Mouse (Mus musculus) forebrain, embryonic 10.5 days (tissue): ENCODE results near the gene Mettl5. TPM values are rescaled to one million over a fixed set of nuclear protein-coding genes. Genes with fewer than 3 reads are reported as not detected.
"Not testable (repeated sequence)": the region's sequence is repeated elsewhere in the genome, so short reads cannot be mapped to it uniquely, and the experiment has no call there.

Source experiments
- DNase-seq: peaks from one replicate; pipeline ENCODE4 v3.0.0-alpha.2; 2017; ENCODE audit warnings: low spot score; ENCODE audit errors: extremely low spot score
- H3K27ac ChIP-seq: fragments of 300-500 bp; sonication (generic); 2 replicates; pipeline ENCODE4 v1.5.1; 2016; ENCODE audit warnings: mild to moderate bottlenecking
- H3K27me3 ChIP-seq: fragments of 300-500 bp; sonication (generic); 2 replicates; pipeline ENCODE4 v1.6.1; 2016; ENCODE audit warnings: mild to moderate bottlenecking; ENCODE audit not compliant: poor library complexity, severe bottlenecking
- H3K36me3 ChIP-seq: fragments of 300-500 bp; sonication (generic); replicated peaks from 2 replicates; pipeline ENCODE4 v1.6.1; 2016; ENCODE audit warnings: mild to moderate bottlenecking, moderate library complexity
- H3K4me1 ChIP-seq: fragments of 300-500 bp; sonication (generic); 2 replicates; pipeline ENCODE4 v1.6.1; 2016
- H3K4me3 ChIP-seq: fragments of 300-500 bp; sonication (generic); 2 replicates; pipeline ENCODE4 v1.5.1; 2016; ENCODE audit warnings: mild to moderate bottlenecking, moderate library complexity
- H3K9me3 ChIP-seq: fragments of 300-500 bp; sonication (generic); 2 replicates; pipeline ENCODE4 v1.6.1; 2016; ENCODE audit warnings: mild to moderate bottlenecking, moderate library complexity
- WGBS: fragments of 180-500 bp; shearing (Covaris S2); methylation state at CpG from one replicate; pipeline ENCODE4 v1.1.7; 2016; 5-methylcytosine and 5-hydroxymethylcytosine counted together
- polyA plus RNA-seq: library from polyadenylated mRNA; unstranded; fragments of >200 nt; fragmentation: Nextera tagmentation; extraction: Ambion mirVana; gene quantifications from 2 replicates; pipeline ENCODE4 v1.2.1, GENCODE M21; 2016

The Mettl5 gene
- polyA plus RNA-seq, result 44.4 and 48.0 TPM in 2 replicates

DNA sequence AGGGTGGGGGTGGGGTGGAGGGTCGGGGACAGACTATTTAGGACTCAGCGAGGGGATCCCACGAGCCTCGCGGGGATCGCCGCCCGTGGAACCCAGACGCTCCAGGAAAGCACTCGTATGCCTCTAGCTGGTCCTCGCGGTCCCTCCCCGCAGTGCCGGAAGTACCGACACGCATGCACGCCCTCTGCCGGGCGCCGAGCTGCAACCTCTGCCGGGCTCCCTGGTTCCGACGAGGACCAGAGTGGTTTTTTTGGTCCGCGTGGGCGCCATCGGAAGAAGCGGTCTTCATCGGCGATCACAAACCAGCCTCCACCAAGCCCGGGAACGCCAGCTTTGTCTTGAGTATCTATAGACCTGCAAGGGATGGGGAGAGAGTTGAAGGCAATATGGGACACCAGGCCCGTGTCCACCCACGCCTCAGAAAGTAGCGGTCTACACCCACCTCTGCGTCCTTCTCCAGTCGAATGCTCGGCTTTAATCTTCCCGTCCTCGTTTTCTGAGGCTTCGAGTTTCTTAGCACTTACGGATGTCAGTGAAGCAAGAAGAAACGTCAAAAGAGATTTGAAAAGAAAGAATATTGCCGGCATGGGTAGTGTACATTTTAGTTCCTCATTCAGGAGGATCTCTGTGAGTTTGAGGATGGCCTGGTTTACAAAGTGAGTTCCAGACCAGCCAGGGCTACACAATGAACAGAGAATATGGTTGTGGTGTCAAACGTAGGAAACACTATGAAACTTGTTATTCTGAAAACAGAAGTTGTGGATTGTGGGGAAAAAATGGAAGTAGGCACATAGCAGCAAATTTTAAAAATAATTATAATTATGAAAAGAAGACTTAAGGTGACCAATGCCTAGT is at the start of gene Mettl5:
Gene Mettl5, minus strand, starts transcription at position 165 of the 855 bp plus-strand sequence.
- peak within 1 kb of the TSS; percentile 91 for H3K27ac ChIP-seq

DNA sequence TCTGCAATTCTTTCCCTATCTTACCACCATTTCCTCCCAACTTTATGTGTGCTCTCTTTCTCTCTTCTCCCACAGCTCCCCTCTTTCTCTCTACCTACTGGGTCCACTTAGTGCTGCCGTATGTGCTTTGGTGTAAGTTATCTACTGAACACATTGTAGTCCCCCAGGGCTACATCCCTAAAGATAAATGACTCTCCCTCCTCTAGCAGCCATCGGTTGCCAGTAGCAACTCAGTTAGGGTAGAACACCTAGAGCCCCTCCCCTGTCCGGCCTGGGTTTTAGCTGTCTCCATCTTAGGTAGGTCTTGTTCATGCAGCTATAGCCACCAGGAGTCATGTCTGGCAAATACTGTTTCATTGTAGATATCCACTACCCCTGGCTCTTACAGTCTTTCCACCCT is 39.5 kb upstream of the Mettl5 start:
- no peaks in the 10 kb centered on the region for H3K9me3 ChIP-seq
- H3K27ac ChIP-seq, result no peak overlapping the region
- H3K36me3 ChIP-seq, result peaks cover 71% of the 10 kb centered on the region
- no peak overlapping the region for H3K4me3 ChIP-seq
- no peak for DNase-seq
- H3K27me3 ChIP-seq, result no peaks in the 10 kb centered on the region
- 91% methylated on average over 3 of the region's 3 CpGs for WGBS
- H3K4me1 ChIP-seq, result no peaks in the 10 kb centered on the region

More for the DNA sequence above, at the start of gene Mettl5:
- Histone ChIP-seq H3K4me3 (peak within 1 kb of the TSS; percentile 77), H3K9me3 (no peaks in the 10 kb centered on the region), H3K27me3 (no peaks in the 10 kb centered on the region), H3K36me3 (peaks cover 7% of the 10 kb centered on the region), H3K4me1 (peaks cover 19% of the 10 kb centered on the region)
- 2% methylated on average over 45 of the region's 45 CpGs for WGBS
- peak; percentile 86 for DNase-seq

DNA sequence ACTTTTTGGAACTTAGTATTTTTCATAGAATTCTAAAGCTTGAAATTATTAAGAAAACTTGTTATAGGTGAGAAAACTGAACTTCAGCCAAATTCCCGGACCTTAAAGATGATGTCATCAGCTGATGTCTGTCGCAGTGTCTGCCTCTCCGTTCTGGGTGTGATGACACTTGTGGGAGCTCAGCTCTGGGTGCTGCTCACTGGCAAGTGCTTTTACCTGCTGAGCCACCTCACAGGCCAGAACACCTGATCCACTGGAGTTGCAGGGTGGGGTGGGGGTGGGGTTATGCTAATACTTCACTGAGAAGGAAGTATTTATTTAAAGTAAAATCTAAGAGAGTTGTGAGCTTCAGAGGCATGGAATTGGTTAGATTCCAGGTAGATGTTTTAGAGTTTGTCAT is 31.9 kb upstream of the Mettl5 start:
- no peaks in the 10 kb centered on the region for H3K9me3 ChIP-seq
- H3K4me3 ChIP-seq, result no peak overlapping the region
- peaks cover 60% of the 10 kb centered on the region for H3K36me3 ChIP-seq
- WGBS, result 93% methylated on average over 3 of the region's 3 CpGs
- DNase-seq, result no peak
- 0 out of 2 replicates have a peak, but pooled peaks cover 4% of the 10 kb centered on the region for H3K4me1 ChIP-seq
- H3K27ac ChIP-seq, result no peak overlapping the region
- H3K27me3 ChIP-seq, result no peaks in the 10 kb centered on the region

- Histone ChIP-seq H3K27me3 (no peaks in the 10 kb centered on the region), H3K4me1 (0 out of 2 replicates have a peak, but pooled peaks cover 4% of the 10 kb centered on the region), H3K4me3 (no peak overlapping the region), H3K27ac (no peak overlapping the region), H3K9me3 (0 out of 2 replicates have a peak, but pooled peaks cover 3% of the 10 kb centered on the region), H3K36me3 (peaks cover 37% of the 10 kb centered on the region)
- WGBS, result 52% methylated on average over 2 of the region's 2 CpGs
- DNase-seq, result no peak
These were observed 27.4 kb upstream of the Mettl5 start for GRCm38 (mm10) chr2:69912801-69913200.

- not testable (repeated sequence) for H3K4me1 ChIP-seq, H3K27ac ChIP-seq, DNase-seq, H3K9me3 ChIP-seq, H3K4me3 ChIP-seq, H3K27me3 ChIP-seq
- 88% methylated on average over 4 of the region's 4 CpGs for WGBS
- H3K36me3 ChIP-seq, result peaks cover 23% of the 10 kb centered on the region
These were observed 22.0 kb upstream of the Mettl5 start for GRCm38 (mm10) chr2:69907394-69907793.

- DNase-seq, result no peak
- 89% methylated on average over 3 of the region's 3 CpGs for WGBS
- 0 out of 2 replicates have a peak, but pooled peaks cover 4% of the 10 kb centered on the region for H3K9me3 ChIP-seq
- no peak overlapping the region for H3K27ac ChIP-seq
- H3K36me3 ChIP-seq, result peaks cover 32% of the 10 kb centered on the region
- no peak overlapping the region for H3K4me3 ChIP-seq
- H3K4me1 ChIP-seq, result peaks cover 11% of the 10 kb centered on the region
- H3K27me3 ChIP-seq, result no peaks in the 10 kb centered on the region
These were observed 18.1 kb upstream of the Mettl5 start for GRCm38 (mm10) chr2:69903541-69903940.

GRCm38 (mm10) chr2:69897618-69898575 is 12.5 kb upstream of the Mettl5 start:
- Histone ChIP-seq H3K4me1 (peaks cover 21% of the 10 kb centered on the region), H3K9me3 (no peaks in the 10 kb centered on the region), H3K4me3 (peak overlapping the region; percentile 97), H3K27me3 (no peaks in the 10 kb centered on the region), H3K36me3 (peaks cover 21% of the 10 kb centered on the region), H3K27ac (peak overlapping the region; percentile 98)
- peak; percentile 60 for DNase-seq
- WGBS, result under 1% methylated on average over 55 of the region's 55 CpGs

DNA sequence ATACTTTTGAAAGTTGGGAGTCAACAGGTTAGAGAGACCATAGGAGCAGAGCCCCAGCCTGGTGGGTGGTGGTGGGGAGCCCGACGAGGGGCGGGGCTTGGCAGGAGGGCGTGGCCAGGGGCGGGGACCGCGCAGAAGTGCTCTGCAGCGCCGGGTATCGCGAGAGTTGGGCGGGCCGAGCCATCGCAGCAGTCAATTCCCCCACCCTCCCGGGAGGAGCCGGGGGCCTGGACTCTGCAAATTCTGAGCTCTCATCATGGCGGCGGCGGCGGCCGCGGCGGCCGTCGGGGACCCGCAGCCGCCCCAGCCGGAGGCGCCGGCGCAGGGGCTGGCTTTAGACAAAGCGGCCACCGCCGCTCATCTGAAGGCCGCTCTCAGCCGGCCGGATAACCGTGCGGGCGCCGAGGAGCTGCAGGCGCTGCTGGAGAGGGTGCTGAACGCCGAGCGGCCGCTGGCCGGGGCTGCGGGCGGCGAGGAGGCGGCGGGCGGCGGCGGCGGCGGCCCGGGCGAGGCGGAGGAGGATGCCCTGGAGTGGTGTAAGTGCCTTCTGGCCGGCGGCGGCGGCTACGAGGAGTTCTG is 11.7 kb upstream of the Mettl5 start, which contains the start of gene Ubr3:
Gene Ubr3, plus strand, starts transcription at position 208 of the 579 bp plus-strand sequence.
- DNase-seq, result peak; percentile 96
- peak within 1 kb of the TSS; percentile 98 for H3K27ac ChIP-seq
- peaks cover 17% of the 10 kb centered on the region for H3K36me3 ChIP-seq
- H3K9me3 ChIP-seq, result no peaks in the 10 kb centered on the region
- H3K4me1 ChIP-seq, result peaks cover 21% of the 10 kb centered on the region
- H3K27me3 ChIP-seq, result no peaks in the 10 kb centered on the region
- H3K4me3 ChIP-seq, result peak within 1 kb of the TSS; percentile 97
- under 1% methylated on average over 59 of the region's 65 CpGs for WGBS

GRCm38 (mm10) chr2:69896224-69896581 is 10.8 kb upstream of the Mettl5 start:
- no peak overlapping the region for H3K27ac ChIP-seq
- H3K36me3 ChIP-seq, result peaks cover 8% of the 10 kb centered on the region
- DNase-seq, result no peak
- H3K9me3 ChIP-seq, result no peaks in the 10 kb centered on the region
- H3K27me3 ChIP-seq, result no peaks in the 10 kb centered on the region
- peaks cover 21% of the 10 kb centered on the region for H3K4me1 ChIP-seq
- WGBS, result 93% methylated on average over 4 of the region's 4 CpGs
- H3K4me3 ChIP-seq, result no peak overlapping the region

DNA sequence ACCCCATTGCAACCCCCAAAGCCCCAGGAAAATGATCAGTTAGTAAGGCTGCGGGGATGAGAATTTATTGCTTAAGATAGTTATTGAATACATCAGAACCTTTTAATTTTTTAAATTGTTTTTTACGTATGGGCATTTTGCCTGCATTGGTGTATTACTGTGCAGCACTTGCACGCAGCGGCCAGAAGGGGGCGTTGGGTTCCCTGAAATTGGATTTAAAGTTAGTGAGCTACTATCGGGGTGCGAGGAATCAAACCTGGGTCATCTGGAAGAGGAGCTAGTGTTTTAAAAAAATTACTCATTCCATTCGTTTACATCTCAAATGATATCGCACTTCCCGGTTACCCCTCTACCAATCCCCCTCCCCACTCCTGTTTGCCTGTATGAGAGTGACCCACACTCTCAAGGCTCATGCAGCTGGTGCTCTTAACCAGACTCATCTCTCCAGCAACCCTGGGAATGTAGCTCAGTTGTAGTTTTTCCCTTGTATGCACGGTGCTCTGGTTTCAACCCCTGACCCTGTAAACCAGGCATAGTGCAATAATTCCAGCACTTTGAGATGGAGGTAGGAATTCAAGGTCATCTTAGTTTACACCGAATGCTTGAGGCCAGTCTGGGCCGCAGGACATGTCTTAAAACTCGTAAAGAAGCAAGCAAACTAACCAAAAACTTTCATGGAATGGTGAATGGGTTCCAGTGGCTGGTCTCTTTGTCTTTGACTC is 10.2 kb upstream of the Mettl5 start:
- Histone ChIP-seq H3K27me3 (no peaks in the 10 kb centered on the region), H3K9me3 (no peaks in the 10 kb centered on the region), H3K4me1 (peaks cover 21% of the 10 kb centered on the region), H3K4me3 (no peak overlapping the region), H3K36me3 (peaks cover 3% of the 10 kb centered on the region), H3K27ac (no peak overlapping the region)
- DNase-seq, result no peak
- WGBS, result 57% methylated on average over 14 of the region's 14 CpGs

DNA sequence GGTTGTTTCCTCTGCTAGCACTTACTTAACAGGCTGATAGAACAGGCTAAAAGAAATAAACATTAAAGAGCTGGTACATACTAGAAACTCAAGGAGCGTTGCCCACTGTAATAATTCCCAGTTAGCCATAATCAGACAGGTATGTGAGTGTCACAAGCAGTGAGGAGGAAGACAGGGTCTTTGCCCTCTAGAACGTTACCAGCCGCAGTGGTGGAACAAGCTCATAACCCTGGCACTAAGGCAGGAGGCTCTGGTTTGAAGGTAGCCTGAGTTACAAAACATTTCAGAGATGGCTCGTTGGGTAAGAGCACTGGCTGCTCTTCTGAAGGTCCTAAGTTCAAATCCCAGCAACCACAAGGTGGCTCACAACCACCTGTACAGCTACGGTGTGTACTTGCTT is 8.5 kb upstream of the Mettl5 start:
- 91% methylated on average over 5 of the region's 5 CpGs for WGBS
- Histone ChIP-seq H3K9me3 (no peaks in the 10 kb centered on the region), H3K27me3 (no peaks in the 10 kb centered on the region), H3K4me3 (no peak overlapping the region), H3K36me3 (no peaks in the 10 kb centered on the region), H3K4me1 (peaks cover 14% of the 10 kb centered on the region), H3K27ac (no peak overlapping the region)
- no peak for DNase-seq

GRCm38 (mm10) chr2:69893145-69893544 is 7.7 kb upstream of the Mettl5 start:
- Histone ChIP-seq H3K27me3 (no peaks in the 10 kb centered on the region), H3K27ac (no peak overlapping the region), H3K4me1 (peaks cover 7% of the 10 kb centered on the region), H3K36me3 (no peaks in the 10 kb centered on the region), H3K4me3 (no peak overlapping the region), H3K9me3 (no peaks in the 10 kb centered on the region)
- WGBS, result 98% methylated on average over 1 of the region's 1 CpGs
- DNase-seq, result no peak
